In genomic region chr11:52395343-52395742, GRCm38 (mm10) we compare ENCODE assay signal across 9 mouse cellular contexts. TPM values are rescaled to one million over a fixed set of nuclear protein-coding genes. Genes with fewer than 3 reads are reported as not detected.
DNase-seq lines count a peak whose midpoint lies in the region; ATAC-seq lines count a peak whose summit lies in the region.
"Had no signal": no experiment of that assay in that cellular context is flagged by ENCODE, and none has a peak within 500 bp of the region (broad histone marks: within the 10 kb centered on the region; RNA-seq: fewer than 3 reads in every experiment).

No protein-coding gene starts in this region.

- ATAC-seq in heart, embryonic 13.5 days (ENCODE audit: extremely low read depth, insufficient number of reproducible peaks, low FRiP score, low TSS enrichment), result no peak

- 25% methylated on average over 4 of the region's 4 CpGs for WGBS in heart, embryonic 13.5 days

- H3K36me3 ChIP-seq in heart, embryonic 13.5 days, result peaks cover 22% of the 10 kb centered on the region

- peaks cover 22% of the 10 kb centered on the region for H3K4me1 ChIP-seq in heart, embryonic 13.5 days

- DNase-seq in heart, postnatal 10 days, result no peak
- DNase-seq in 416B (ENCODE audit: low read depth) (peak; percentile 66), MEL-GATA-1-ER (ENCODE audit: extremely low read depth, low read depth) (peak; percentile 36)
- peak; percentile 60 for DNase-seq in induced T-regulatory cell, adult 2 months (ENCODE audit: low read depth)
- DNase-seq in adrenal gland, adult 8-10 months, result no peak
- no peak for DNase-seq in adrenal gland, postnatal 25 days
- no peak for DNase-seq in left cerebral cortex, postnatal 14 days (ENCODE audit: low spot score in 2 of 2)

- intact Hi-C loops in heart, postnatal 10 days (cut with DNase I), result no loop called here
- intact Hi-C loops in left cerebral cortex, postnatal 14 days (cut with DNase I), result no loop called here

- no peaks in the 10 kb centered on the region for H3K9me3 ChIP-seq in heart, embryonic 13.5 days

- peak overlapping the region; percentile 80; the same call in 1 of the 2 replicates for H3K4me2 ChIP-seq in heart, embryonic 13.5 days

- no peaks in the 10 kb centered on the region for H3K27me3 ChIP-seq in heart, embryonic 13.5 days (replicated peaks)
- H3K27me3 ChIP-seq: megakaryocyte, embryonic 14.5 days had no signal

- H3K9ac ChIP-seq in heart, embryonic 13.5 days, result no peak overlapping the region

- H3K27ac ChIP-seq in heart, embryonic 13.5 days (replicated peaks), result no peak overlapping the region

- H3K4me3 ChIP-seq in heart, embryonic 13.5 days, result no peak overlapping the region

RNA-seq across cellular contexts. Expression of gene 9530068E07Rik, which starts 0.9 kb away (rescaled TPM):
- polyA plus RNA-seq in heart, embryonic 13.5 days (2015; fragmentation: Nextera tagmentation; extraction: Ambion mirVana), result 193 and 201 TPM in 2 replicates
- total RNA-seq in heart, postnatal 10 days (2021), result 100 to 1,000 TPM; 111 to 117 TPM
- total RNA-seq in adrenal gland, adult 8-10 months (2022), result 100 to 1,000 TPM; 147 to 165 (median 157) TPM
- 157 and 166 TPM in 2 replicates for total RNA-seq in adrenal gland, postnatal 25 days (2021)
- 10 to 100 TPM; 71.7 to 77.3 TPM for total RNA-seq in left cerebral cortex, postnatal 14 days (2021)

RNA-seq across cellular contexts. Expression of gene Vdac1, which starts 34.7 kb away (rescaled TPM):
- 414 and 452 TPM in 2 replicates for polyA plus RNA-seq in heart, embryonic 13.5 days (2015; fragmentation: Nextera tagmentation; extraction: Ambion mirVana)
- total RNA-seq in heart, postnatal 10 days (2021), result 100 to 1,000 TPM; 861 to 884 TPM
- 100 to 1,000 TPM; 419 to 502 (median 469) TPM for total RNA-seq in adrenal gland, adult 8-10 months (2022)
- total RNA-seq in adrenal gland, postnatal 25 days (2021), result 410 and 432 TPM in 2 replicates
- total RNA-seq in left cerebral cortex, postnatal 14 days (2021), result 100 to 1,000 TPM; 606 to 617 TPM

Comparison
In these comparisons a context has a peak if more than half of its experiments do, and no peak if none do; other contexts are left out.
1. DNase-seq: peak in 416B (single experiment), MEL-GATA-1-ER (single experiment) and induced T-regulatory cell, adult 2 months (single experiment); none in heart, postnatal 10 days (0 of 2), adrenal gland, adult 8-10 months (single experiment), adrenal gland, postnatal 25 days (single experiment) and left cerebral cortex, postnatal 14 days (0 of 2).